Mouse (Mus musculus): ENCODE measurements around the gene Mthfsd. TPM values are rescaled to one million over a fixed set of nuclear protein-coding genes. Genes with fewer than 3 reads are reported as not detected.

The Mthfsd gene
- polyA plus RNA-seq, 1 experiment: 22.3 TPM

DNA sequence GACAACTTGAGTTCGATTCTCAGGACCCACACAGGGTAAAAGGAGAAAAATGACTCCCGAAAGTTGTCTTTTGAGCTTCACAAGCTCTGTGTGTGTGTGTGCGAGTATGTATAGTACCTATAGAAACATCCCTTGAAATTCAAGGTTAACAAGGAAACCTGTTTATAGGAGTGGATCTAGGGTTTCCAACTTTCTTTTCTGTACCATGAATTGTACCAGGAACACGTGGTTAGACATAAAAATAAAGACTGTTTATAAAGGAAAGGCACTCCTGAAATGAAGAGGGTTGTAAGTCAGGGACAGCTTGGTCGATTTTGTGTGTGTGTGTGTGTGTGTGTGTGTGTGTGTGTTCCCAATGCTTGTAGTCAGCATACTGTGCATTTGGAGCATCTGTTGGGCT is 465 bp upstream of the Mthfsd start:
- Histone ChIP-seq H3K4me2 (ENCODE audit: low read depth) (peak overlapping the region; percentile 86), H3K36me3 (ENCODE audit: control insufficient read depth, insufficient read depth) (peaks cover 1% of the 10 kb centered on the region), H3K27me3 (ENCODE audit: control insufficient read depth, insufficient read depth, insufficient read length) (no peaks in the 10 kb centered on the region), H3ac (ENCODE audit: control insufficient read depth, insufficient read length) (peak overlapping the region; percentile 75), H3K79me2 (ENCODE audit: control insufficient read depth, insufficient read depth) (peaks cover 16% of the 10 kb centered on the region), H3K4me3 (peak overlapping the region; percentile 71)
- TF ChIP-seq E2F4 (IDR thresholded peaks at IDR 0.05; ENCODE audit: insufficient read depth) (no peak), CEBPB (IDR thresholded peaks at IDR 0.05; ENCODE audit: insufficient read depth, poor library complexity, severe bottlenecking) (no peak), USF1 (IDR thresholded peaks at IDR 0.05; ENCODE audit: low read depth) (no peak), MYOG (IDR thresholded peaks at IDR 0.05; ENCODE audit: control insufficient read depth in 1 of 3, insufficient read depth in 1 of 3, insufficient read length in 2 of 3, low read depth in 2 of 3) (no peak), MYOD1 (IDR thresholded peaks at IDR 0.05; ENCODE audit: control insufficient read depth in 1 of 3, insufficient read length in 2 of 3, low read depth in 2 of 3) (no peak), TCF3 (IDR thresholded peaks at IDR 0.05; ENCODE audit: insufficient read length, low read depth) (no peak), TCF12 (IDR thresholded peaks at IDR 0.05; ENCODE audit: insufficient read depth, poor library complexity, severe bottlenecking) (no peak), REST (IDR thresholded peaks at IDR 0.05; ENCODE audit: insufficient read depth, insufficient read length) (no peak), MAX (IDR thresholded peaks at IDR 0.05; ENCODE audit: low read depth) (no peak), POLR2AphosphoS2 (IDR thresholded peaks at IDR 0.05; ENCODE audit: insufficient read length, low read depth) (no peak), POLR2A (IDR thresholded peaks at IDR 0.05; ENCODE audit: insufficient read length, low read depth) (no peak), SRF (IDR thresholded peaks at IDR 0.05; ENCODE audit: control insufficient read depth, insufficient read length, low read depth) (no peak)

DNA sequence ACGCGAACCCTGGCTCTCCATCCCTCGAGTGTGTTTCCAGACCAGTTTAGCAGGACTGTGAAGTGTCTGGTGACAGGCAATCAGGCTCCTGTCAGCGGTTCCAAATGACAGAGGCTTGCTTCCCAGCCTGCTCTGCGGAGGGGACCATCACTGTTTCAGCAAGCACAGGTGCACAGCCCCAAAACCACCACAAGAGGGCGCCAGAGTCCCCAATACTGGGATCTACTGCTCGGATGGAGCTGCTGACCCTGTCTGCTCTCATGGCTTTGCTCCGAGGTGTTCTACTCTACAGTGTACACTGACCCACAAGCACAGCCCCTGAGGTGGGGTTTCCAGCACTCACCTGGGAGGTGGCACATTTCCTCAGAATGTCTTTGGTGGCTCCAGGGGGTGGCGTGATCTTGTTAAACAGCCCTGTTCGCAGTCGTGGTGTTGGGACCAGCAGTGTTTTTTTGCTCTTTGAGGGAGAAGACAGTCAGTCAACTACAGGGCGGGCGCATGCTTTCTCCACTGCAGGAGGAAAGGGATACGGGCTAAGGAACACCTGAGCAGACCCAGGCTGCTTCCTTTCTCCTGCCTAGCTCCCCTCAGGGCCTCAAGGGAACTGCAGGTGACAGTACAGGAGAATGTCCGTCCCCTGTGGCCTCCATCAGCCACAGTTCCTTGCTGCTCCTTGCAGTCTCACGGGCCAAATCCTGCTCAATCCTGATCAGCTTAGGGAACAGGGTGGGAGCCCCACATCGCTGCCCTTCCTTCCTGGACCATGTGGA is 4.0 kb downstream of the Mthfsd start:
- Histone ChIP-seq H3K4me2 (ENCODE audit: low read depth) (no peak overlapping the region), H3K27me3 (ENCODE audit: control insufficient read depth, insufficient read depth, insufficient read length) (no peaks in the 10 kb centered on the region), H3K79me2 (ENCODE audit: control insufficient read depth, insufficient read depth) (peaks cover 16% of the 10 kb centered on the region), H3K36me3 (ENCODE audit: control insufficient read depth, insufficient read depth) (peaks cover 17% of the 10 kb centered on the region), H3ac (ENCODE audit: control insufficient read depth, insufficient read length) (no peak overlapping the region), H3K4me3 (no peak overlapping the region)
- TF ChIP-seq MYOG (IDR thresholded peaks at IDR 0.05; ENCODE audit: control insufficient read depth in 1 of 3, insufficient read depth in 1 of 3, insufficient read length in 2 of 3, low read depth in 2 of 3): no peak
- TF ChIP-seq USF1 (IDR thresholded peaks at IDR 0.05; ENCODE audit: low read depth): no peak
- no peak for TF ChIP-seq TCF3 (IDR thresholded peaks at IDR 0.05; ENCODE audit: insufficient read length, low read depth)
- no peak for TF ChIP-seq E2F4 (IDR thresholded peaks at IDR 0.05; ENCODE audit: insufficient read depth)
- no peak for TF ChIP-seq POLR2A (IDR thresholded peaks at IDR 0.05; ENCODE audit: insufficient read length, low read depth)
- no peak for TF ChIP-seq POLR2AphosphoS2 (IDR thresholded peaks at IDR 0.05; ENCODE audit: insufficient read length, low read depth)
- TF ChIP-seq MYOD1 (IDR thresholded peaks at IDR 0.05; ENCODE audit: control insufficient read depth in 1 of 3, insufficient read length in 2 of 3, low read depth in 2 of 3): no peak
- TF ChIP-seq CEBPB (IDR thresholded peaks at IDR 0.05; ENCODE audit: insufficient read depth, poor library complexity, severe bottlenecking): no peak
- TF ChIP-seq TCF12 (IDR thresholded peaks at IDR 0.05; ENCODE audit: insufficient read depth, poor library complexity, severe bottlenecking): no peak
- TF ChIP-seq SRF (IDR thresholded peaks at IDR 0.05; ENCODE audit: control insufficient read depth, insufficient read length, low read depth): no peak
- no peak for TF ChIP-seq REST (IDR thresholded peaks at IDR 0.05; ENCODE audit: insufficient read depth, insufficient read length)
- TF ChIP-seq MAX (IDR thresholded peaks at IDR 0.05; ENCODE audit: low read depth): no peak

DNA sequence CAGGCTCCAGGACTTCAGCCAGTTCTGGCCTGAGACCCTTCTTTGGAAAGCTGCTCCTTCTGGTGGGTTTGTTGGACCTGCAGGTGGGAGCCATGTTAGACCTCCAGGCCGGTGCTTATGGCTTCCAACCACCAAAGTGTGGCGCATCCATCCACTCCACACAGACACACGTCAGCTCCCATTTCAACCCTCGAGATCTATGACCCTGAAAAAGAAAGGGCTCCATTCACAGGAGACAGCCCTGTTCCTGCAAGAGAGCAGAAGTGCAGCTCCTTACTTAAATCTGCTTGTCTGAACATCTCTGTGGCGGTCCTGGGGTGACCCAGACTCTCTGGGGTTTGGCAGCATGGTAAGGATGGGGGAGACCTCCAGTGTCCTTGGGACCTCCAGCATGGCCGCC is 14.7 kb downstream of the Mthfsd start:
- TF ChIP-seq MYOG (IDR thresholded peaks at IDR 0.05; ENCODE audit: control insufficient read depth in 1 of 3, insufficient read depth in 1 of 3, insufficient read length in 2 of 3, low read depth in 2 of 3): no peak
- TF ChIP-seq POLR2A (IDR thresholded peaks at IDR 0.05; ENCODE audit: insufficient read length, low read depth): no peak
- no peak for TF ChIP-seq MYOD1 (IDR thresholded peaks at IDR 0.05; ENCODE audit: control insufficient read depth in 1 of 3, insufficient read length in 2 of 3, low read depth in 2 of 3)
- no peak for TF ChIP-seq E2F4 (IDR thresholded peaks at IDR 0.05; ENCODE audit: insufficient read depth)
- TF ChIP-seq CEBPB (IDR thresholded peaks at IDR 0.05; ENCODE audit: insufficient read depth, poor library complexity, severe bottlenecking): no peak
- TF ChIP-seq TCF3 (IDR thresholded peaks at IDR 0.05; ENCODE audit: insufficient read length, low read depth): no peak
- TF ChIP-seq SRF (IDR thresholded peaks at IDR 0.05; ENCODE audit: control insufficient read depth, insufficient read length, low read depth): no peak
- no peak for TF ChIP-seq REST (IDR thresholded peaks at IDR 0.05; ENCODE audit: insufficient read depth, insufficient read length)
- TF ChIP-seq MAX (IDR thresholded peaks at IDR 0.05; ENCODE audit: low read depth): no peak
- no peak for TF ChIP-seq USF1 (IDR thresholded peaks at IDR 0.05; ENCODE audit: low read depth)
- TF ChIP-seq POLR2AphosphoS2 (IDR thresholded peaks at IDR 0.05; ENCODE audit: insufficient read length, low read depth): no peak
- Histone ChIP-seq H3K4me2 (ENCODE audit: low read depth) (no peak overlapping the region), H3K36me3 (ENCODE audit: control insufficient read depth, insufficient read depth) (no peaks in the 10 kb centered on the region), H3K27me3 (ENCODE audit: control insufficient read depth, insufficient read depth, insufficient read length) (peaks cover 54% of the 10 kb centered on the region), H3K79me2 (ENCODE audit: control insufficient read depth, insufficient read depth) (no peaks in the 10 kb centered on the region), H3ac (ENCODE audit: control insufficient read depth, insufficient read length) (no peak overlapping the region), H3K4me3 (no peak overlapping the region)

DNA sequence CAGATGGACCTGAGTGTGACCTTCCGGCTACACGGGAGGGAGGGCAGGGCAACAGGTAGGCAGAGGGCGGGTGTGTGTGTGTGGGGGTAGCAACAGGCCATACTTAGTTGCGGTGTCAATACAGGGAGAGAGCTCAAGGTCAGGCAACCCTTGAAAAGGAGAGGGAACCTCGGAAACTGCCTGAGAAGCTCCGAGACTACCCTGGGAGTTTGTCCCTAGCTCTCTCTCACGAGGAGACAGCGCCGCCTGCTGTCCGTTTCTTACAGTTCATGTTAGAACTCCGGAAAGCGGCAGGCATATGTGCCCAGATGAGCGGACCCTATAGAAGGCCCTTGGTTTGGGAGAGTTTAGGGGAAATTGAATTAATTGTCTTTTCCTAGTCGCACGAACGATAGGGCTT is 15.6 kb downstream of the Mthfsd start:
- no peaks in the 10 kb centered on the region for H3K36me3 ChIP-seq (ENCODE audit: control insufficient read depth, insufficient read depth)
- H3K79me2 ChIP-seq (ENCODE audit: control insufficient read depth, insufficient read depth): no peaks in the 10 kb centered on the region
- no peak for TF ChIP-seq TCF3 (IDR thresholded peaks at IDR 0.05; ENCODE audit: insufficient read length, low read depth)
- no peak for TF ChIP-seq SRF (IDR thresholded peaks at IDR 0.05; ENCODE audit: control insufficient read depth, insufficient read length, low read depth)
- TF ChIP-seq POLR2AphosphoS2 (IDR thresholded peaks at IDR 0.05; ENCODE audit: insufficient read length, low read depth): no peak
- TF ChIP-seq USF1 (IDR thresholded peaks at IDR 0.05; ENCODE audit: low read depth): no peak
- TF ChIP-seq MYOG (IDR thresholded peaks at IDR 0.05; ENCODE audit: control insufficient read depth in 1 of 3, insufficient read depth in 1 of 3, insufficient read length in 2 of 3, low read depth in 2 of 3): no peak
- TF ChIP-seq TCF12 (IDR thresholded peaks at IDR 0.05; ENCODE audit: insufficient read depth, poor library complexity, severe bottlenecking): no peak
- no peak for TF ChIP-seq CEBPB (IDR thresholded peaks at IDR 0.05; ENCODE audit: insufficient read depth, poor library complexity, severe bottlenecking)
- TF ChIP-seq REST (IDR thresholded peaks at IDR 0.05; ENCODE audit: insufficient read depth, insufficient read length): no peak
- no peak for TF ChIP-seq E2F4 (IDR thresholded peaks at IDR 0.05; ENCODE audit: insufficient read depth)
- peaks cover 59% of the 10 kb centered on the region for H3K27me3 ChIP-seq (ENCODE audit: control insufficient read depth, insufficient read depth, insufficient read length)
- no peak overlapping the region for H3K4me3 ChIP-seq
- no peak overlapping the region for H3ac ChIP-seq (ENCODE audit: control insufficient read depth, insufficient read length)
- H3K4me2 ChIP-seq (ENCODE audit: low read depth): no peak overlapping the region
